Mouse (Mus musculus) T-cell, adult 2 months (primary cell): Measurements from ENCODE around the gene Tmem265.

Experiments
- DNase-seq: peaks from one replicate; pipeline ENCODE4 v3.0.0; 2022; ENCODE audit warnings: low spot score

Gene Tmem265

DNA sequence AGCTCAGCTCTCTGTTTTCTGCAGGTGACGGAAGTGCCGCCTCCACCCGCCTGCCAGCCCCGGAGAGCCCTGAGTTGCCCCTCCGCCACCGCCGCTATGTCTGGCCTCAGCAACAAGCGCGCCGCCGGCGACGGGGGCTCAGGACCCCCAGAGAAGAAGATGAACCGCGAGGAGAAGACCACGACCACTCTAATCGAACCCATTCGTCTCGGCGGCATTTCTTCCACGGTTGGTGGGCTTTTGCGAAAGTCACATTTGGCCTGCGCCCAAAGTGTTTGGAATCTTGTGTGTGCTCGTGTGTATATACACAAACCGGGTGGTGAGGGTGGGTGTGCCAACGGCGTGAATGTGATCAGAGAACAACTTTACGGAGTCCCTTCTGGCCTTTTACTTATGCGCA, 27.7 kb downstream of the Tmem265 start:
- no peak for DNase-seq

DNA sequence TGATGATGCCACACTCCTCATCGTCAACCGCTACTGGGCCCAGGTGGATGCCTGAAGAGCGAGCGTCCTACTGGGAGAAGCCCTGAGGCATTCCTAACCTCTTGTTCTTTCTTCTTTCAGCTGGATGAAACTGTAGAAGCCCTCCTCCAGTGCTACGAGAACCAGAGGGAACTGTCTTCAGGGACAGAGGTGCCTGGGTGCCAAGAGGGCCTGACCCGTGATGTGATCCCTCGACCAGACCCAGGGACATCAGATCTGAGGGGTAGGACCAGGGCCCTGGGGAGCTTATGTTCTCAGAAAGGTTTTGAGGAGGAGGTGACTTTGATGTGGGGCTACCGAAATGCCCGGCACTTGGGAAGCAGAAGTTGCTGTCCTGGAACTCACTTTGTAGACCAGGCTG, 28.4 kb downstream of the Tmem265 start:
- DNase-seq: no peak

GRCm38 (mm10) chr7:127591108-127591507, 29.9 kb downstream of the Tmem265 start:
- no peak for DNase-seq

GRCm38 (mm10) chr7:127592575-127592974, 31.4 kb downstream of the Tmem265 start:
- no peak for DNase-seq

- DNase-seq: no peak
These were observed 35.6 kb downstream of the Tmem265 start for GRCm38 (mm10) chr7:127596747-127597146.

DNA sequence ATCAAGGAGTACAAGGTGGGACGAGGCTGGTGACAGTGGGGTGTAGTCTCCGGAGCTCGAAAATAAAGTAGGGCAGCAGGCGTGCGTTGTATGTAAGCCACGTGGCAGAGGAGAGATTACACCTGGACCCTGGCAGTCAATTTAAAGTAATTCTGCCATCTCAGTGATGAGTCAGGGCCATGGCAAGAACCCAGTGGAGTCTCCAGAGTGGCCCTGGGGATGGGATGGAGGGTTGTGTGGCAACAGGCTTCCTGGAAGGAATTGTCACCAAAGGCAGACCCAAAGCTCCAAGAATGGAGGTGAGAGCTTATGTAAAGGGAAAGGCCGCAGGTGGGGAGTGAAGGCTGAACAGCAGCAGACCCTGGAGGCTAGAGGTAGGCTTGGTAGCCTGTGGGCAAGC, 39.4 kb downstream of the Tmem265 start:
- no peak for DNase-seq

DNA sequence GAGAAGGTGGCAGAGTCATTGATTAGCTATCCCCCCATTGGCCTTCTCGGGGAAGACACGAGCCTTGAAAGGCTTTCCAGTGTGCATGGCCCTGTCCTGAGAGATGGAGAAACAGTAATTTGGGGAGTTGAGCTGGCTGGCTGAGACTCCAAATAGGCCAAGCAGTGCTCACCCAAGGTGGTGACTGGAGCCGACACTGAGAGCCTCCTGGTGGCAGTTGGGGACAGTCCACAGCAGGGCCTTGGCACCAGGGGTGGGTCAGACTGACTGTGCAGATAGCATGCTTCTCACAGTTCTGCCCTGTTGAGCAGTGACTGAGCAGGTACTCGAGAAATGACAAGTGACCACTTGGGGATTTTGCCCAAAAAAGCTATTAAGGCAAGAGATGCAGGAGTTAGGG, 40.5 kb downstream of the Tmem265 start:
- no peak for DNase-seq

- no peak for DNase-seq
These were observed 41.7 kb downstream of the Tmem265 start for GRCm38 (mm10) chr7:127602903-127603302.

- no peak for DNase-seq
These were observed 43.1 kb downstream of the Tmem265 start for GRCm38 (mm10) chr7:127604256-127604655.

DNA sequence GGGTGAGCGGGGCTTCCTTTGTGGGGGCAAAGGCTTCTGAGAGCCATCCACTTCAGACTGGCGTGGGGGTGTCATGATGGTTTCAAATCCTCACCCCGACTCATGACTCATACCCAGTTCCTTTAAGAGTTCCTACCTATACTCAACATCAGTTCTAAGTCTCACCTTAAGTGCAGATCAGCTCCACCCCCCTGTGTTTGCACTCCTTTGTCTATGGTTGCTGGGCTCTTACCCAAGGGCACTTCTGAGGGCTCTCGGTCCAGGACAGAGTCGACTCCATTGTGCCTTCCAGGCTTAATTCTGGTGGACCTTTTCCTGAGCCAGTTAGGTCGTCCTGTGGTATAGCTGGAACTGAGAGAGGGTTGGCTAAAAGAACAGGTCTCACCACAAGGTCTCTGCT, 46.0 kb downstream of the Tmem265 start:
- no peak for DNase-seq

GRCm38 (mm10) chr7:127611011-127611410, 49.8 kb downstream of the Tmem265 start:
- DNase-seq: no peak

DNA sequence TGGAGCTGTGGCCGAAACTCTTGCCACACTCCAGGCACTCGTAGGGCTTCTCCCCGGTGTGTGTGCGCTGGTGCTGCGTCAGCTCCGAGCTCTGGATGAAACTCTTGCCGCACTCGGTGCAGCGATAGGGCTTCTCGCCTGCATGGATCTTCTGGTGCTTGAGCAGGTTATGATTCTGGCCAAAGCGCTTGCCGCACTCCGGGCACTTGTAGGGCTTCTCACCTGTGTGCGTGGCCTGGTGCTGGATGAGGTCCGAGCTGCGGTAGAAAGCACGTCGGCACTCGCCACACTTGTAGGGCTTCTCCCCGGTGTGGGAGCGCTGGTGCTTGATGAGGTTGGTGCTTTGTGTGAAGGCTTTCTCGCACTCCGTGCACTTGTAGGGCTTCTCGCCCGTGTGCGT, 50.4 kb downstream of the Tmem265 start:
- no peak for DNase-seq

- no peak for DNase-seq
These were observed 52.3 kb downstream of the Tmem265 start for GRCm38 (mm10) chr7:127613501-127613900.

GRCm38 (mm10) chr7:127614091-127614490, 52.9 kb downstream of the Tmem265 start:
- no peak for DNase-seq

DNA sequence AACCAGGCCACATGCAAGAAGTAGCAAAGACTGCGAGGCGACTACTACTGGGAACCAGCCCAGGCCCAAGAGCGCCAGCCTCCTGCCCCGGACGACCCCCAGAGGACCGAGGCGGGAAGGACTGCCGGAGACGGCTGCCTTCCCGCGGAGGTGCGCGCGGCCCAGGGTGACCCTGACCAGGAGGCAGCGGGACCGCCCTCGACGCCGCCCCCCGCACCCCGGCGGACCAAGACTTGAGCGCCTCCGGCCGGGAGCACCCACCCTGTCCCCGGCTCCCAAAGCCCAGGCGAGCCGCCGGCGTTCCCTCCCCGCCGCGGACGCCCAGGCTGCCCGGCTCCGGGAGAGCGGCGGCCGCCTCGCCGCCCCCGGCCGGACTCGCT, 53.3 kb downstream of the Tmem265 start:
- DNase-seq: peak; percentile 20

DNA sequence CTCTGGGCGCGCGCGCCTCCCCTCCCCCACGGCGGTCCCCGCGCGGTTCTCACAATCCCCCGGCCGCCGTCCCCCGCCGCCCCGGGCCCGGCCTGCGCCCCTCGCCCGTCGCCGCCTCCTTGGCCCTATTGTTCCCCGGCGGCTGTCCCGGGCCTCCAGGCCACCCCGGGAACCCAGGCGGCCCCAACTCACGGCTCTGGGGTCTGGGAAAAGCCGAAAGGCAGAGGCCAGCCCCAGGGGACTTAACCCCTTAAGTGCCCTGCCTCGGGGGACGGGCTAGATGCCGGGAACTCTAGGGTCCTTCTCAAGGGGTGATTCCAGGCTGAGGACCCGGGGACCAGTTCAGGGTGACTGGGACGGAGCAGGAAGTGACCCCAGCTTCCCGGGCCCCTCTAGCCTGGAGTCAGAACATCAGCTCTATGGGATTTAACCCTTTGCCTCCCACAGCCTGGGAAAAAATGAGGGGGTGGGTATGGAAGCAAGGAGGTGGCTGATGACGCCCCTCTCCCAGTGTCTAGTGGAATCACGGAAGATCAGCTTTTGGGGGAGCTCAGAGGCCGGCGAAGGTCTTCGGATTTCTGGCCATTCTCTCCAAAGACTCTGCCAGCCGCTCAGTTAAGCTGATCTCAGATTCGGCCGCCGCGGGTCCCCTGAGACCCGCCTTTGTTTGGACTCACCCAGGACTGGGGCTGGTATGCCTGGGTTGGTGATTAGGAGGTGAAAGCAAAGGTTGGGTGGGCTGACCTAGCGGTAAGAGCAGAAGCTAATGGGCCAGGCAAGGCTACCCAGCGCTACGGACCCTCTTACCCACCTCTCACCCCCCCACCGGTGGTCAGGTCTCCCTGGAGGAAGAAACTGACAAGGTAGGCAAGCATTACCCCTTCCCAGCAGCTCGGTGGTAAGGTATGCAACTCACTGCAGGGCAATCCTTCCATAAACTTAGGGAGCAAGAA, 54.0 kb downstream of the Tmem265 start, which contains the start of gene Zfp629:
TSS of gene Zfp629 (minus strand) at position 907 of the 953 bp plus-strand sequence.
- DNase-seq: peak; percentile 24

DNA sequence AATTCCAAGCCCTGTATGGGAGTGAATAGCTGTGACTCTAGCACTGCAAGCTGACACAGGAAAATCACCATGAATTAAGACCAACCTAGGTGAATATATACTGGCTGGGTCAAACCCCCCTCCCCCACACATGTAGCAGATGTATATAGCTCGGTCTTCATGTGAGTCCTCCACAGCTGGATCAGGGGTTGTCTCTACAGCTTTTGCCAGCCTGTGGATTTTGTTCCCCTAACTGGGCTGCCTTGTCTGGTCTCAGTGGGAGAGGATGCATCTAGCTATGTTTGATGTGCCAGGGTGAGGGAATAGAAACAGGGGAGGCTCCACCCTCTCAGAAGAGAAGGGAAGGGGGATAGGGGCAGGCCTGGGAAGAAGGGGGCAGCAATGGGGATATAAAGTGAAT, 55.1 kb downstream of the Tmem265 start:
- DNase-seq: no peak
